Mouse (Mus musculus) CD4-positive, CD25-positive, alpha-beta regulatory T cell, adult 4 months (primary cell): ENCODE results near the gene Psmc3. TPM values are rescaled to one million over a fixed set of nuclear protein-coding genes. Genes with fewer than 3 reads are reported as not detected.
"Not testable (repeated sequence)": the region's sequence is repeated elsewhere in the genome, so short reads cannot be mapped to it uniquely, and the experiment has no call there.

Experiments
- ATAC-seq: one replicate; pipeline ENCODE4 v1.8.0; 2017
- polyA plus RNA-seq, 2 experiments: library from polyadenylated mRNA; unstranded; fragments of 100-300 nt; shearing (Covaris generic); gene quantifications; one replicate each; pipeline ENCODE4 v1.2.1; 2017

Gene Psmc3
- polyA plus RNA-seq, 2 experiments from 2014 or later, result 198 to 201 TPM

- ATAC-seq, result no peak
Observed at GRCm38 (mm10) chr2:91081775-91082695, 28.2 kb downstream of the Psmc3 start, which contains the start of gene Spi1. Spi1 (plus strand) TSS chr2:91082390.

DNA sequence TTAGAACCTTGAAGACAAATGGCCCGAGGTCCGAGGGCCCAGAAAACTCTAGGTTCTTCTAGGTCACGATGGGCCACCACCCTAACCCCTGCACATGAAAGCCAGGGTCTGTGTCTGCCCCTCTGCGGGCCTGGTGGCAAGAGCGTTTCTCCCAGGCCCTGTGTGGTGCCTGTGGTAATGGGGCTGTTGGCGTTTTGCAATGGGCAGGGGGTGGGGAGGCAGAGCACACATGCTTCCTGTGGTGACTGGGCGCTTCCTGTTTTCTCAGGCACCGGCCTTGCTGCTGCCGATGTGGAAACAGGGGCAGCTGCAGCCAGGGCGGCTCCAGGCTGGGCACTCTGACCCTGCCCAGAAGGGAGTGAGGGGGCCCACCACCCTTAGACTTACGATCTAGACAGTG is 29.0 kb downstream of the Psmc3 start:
- ATAC-seq, result peak; percentile 81

GRCm38 (mm10) chr2:91083366-91083940 is 29.6 kb downstream of the Psmc3 start:
- ATAC-seq, result peak; percentile 9

DNA sequence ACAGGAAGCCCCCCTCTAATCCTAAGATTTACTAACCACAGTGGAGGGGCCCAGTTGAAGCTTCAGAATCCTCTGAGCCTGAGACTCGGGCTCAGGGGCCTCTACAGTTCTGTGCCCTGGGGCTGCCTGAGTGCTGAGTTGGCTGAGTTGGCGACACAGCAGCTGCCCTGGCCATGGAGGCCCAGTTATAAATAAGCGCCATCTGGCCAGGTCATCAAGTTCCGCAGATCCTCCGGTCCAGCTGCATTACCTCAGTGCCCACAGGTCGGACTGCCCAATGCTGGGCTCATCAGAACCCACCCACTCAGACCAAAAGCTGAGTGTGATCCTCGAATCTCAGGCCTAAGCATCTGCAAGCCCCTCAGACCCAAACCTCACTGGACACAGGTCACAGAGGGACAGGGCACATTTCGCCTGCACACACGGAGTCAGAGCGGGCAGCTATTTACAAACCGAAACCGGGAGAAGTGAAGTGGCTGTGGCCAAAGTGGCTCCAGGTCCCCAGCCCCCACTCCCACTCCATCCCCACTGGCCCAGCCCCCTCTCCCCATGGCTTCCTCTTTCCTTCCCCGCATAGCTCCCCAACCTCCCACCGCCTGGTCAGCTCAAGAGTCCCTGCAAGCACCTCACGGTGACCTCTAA is 30.5 kb downstream of the Psmc3 start:
- no peak for ATAC-seq

DNA sequence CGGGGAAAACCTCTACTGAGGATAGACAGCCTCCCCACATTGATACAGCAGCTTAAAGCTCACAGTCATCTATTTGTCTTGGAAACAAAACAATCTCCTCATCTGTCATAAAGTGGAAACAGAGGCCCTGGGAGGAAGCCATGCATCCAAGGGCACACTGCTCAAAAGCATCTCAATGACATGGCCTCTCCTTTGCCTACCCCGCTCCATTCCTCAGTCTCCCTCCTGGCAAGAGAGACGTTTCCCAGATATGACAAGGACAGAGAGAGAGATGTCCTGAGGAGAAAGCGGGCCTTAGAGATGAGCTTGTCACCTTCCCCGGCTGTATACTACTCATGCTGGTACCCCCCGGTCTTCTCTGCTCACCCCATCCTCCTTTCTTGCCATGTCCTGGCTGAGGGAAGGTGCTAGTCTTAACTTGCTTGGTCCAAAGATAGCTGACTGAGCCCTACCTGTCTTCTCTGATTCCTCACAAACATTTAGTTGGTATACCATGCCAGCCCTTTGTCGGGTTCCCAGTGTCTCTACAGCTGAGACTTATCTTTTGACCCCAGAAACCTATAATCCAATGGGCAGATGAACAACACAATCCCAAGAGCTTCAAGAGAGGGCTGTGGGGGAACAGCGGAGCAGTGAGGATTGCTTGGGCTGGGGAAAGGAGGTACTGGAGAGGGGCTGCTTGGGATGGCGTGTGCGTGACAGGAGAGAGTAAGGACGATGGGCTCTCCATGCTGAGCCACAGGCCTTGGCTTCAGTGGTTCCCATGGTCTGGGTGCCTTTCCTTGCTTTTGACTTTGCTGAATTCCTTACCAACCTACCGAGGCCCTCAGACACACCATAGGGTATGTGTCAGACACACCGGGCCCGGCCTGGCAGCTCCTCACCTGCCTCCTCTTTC is 31.9 kb downstream of the Psmc3 start:
- ATAC-seq, result no peak

GRCm38 (mm10) chr2:91086392-91087237 is 32.8 kb downstream of the Psmc3 start:
- ATAC-seq, result no peak

DNA sequence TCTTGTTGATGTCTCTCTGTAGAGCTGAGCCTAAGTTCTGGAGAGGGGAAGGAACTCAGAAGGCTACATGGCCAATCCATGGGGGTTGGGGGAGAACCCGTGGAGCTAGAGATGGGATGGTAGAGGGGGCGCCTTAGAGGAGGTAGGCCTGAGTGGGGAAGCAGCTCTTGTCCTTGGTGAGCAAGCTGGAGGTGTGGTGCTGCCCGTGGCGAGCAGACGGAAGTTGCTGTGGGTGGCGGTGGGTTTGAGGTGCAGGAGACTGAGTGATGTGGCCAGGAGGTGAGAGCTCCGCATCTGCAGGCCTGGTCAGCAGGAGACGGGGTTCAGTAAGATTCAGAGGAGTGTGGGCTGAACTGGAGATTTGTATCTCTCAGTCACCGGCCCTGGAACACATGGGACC is 33.6 kb downstream of the Psmc3 start:
- no peak for ATAC-seq

DNA sequence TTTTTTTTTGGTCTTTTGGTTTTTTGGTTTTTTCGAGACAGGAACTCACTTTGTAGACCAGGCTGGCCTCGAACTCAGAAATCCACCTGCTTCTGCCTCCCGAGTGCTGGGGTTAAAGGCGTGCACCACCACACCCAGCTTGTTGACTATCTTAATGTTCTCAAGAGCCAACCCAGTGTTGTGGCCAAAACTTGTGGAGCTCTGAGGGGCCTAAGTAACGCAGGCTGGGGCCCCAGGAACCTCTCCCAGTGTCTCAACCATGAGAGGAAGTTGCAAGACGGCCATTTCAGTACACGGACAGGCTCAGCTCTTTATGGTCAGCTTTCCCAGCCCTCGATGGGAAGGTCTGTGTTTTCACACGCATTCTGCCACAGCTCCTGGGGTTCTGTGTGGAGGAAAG is 35.2 kb downstream of the Psmc3 start:
- no peak for ATAC-seq

DNA sequence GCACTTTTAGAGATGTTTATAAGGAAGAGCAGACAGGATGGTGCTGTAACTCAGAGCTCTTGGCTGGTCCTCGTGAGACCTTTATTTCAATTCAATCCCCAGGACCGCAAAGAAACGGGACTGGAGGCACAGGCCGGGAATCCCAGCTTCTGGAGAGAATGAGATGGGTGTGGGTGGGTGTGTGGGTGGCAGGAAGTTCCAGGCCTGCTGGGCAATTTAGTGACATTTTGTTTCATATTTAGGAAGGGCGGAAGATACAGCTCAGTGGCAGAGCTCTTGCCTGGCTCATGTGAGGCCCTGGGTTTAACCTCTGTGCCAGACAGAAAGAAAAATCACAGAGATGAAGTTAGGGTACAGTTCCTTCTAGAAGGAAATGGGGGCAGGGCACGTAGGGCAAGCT is 36.4 kb downstream of the Psmc3 start:
- ATAC-seq, result no peak

GRCm38 (mm10) chr2:91090827-91091226 is 37.0 kb downstream of the Psmc3 start:
- no peak for ATAC-seq

DNA sequence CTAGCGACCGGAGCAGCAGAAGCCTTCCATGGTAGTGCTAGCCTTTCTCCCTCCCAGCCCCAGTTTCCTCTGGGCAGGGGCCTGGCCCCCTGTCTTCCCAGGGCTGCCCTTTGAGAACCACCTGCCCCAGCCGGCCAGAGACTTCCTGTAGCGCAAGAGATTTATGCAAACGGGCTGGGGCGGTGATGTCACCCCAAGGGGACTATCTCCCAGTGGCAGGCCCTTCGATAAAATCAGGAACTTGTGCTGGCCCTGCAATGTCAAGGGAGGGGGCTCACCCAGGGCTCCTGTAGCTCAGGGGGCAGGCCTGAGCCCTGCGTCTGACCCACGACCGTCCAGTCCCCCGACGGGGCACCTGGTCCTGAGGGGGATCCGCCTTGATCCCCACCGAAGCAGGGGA is 42.7 kb downstream of the Psmc3 start:
- ATAC-seq, result no peak

- no peak for ATAC-seq
Observed at GRCm38 (mm10) chr2:91097015-91097414, 43.2 kb downstream of the Psmc3 start.

DNA sequence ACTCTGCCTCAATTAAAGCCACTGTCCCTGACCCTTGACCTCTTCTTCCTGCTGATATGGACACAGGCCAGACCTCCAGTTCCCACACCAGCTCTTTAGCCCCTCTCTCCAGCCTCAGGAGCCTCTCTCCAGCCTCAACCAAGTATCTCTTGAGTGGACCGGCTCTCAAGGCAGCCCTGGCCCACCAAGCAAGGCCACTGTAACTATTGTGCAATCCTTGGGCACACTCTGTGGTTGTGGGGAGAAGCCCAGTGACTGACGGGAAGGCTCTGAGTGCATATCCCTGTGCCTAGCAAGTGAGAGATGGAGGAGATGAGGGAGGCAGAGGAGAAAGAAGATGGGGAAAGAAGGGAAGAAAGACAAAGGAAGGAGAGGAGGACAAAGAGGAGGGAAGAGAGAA is 44.3 kb downstream of the Psmc3 start:
- ATAC-seq, result no peak

- ATAC-seq, result peak; percentile 97
Observed at GRCm38 (mm10) chr2:91101124-91101740, 47.4 kb downstream of the Psmc3 start.

GRCm38 (mm10) chr2:91108156-91108555 is 54.3 kb downstream of the Psmc3 start:
- no peak for ATAC-seq

GRCm38 (mm10) chr2:91109241-91109640 is 55.4 kb downstream of the Psmc3 start:
- no peak for ATAC-seq

DNA sequence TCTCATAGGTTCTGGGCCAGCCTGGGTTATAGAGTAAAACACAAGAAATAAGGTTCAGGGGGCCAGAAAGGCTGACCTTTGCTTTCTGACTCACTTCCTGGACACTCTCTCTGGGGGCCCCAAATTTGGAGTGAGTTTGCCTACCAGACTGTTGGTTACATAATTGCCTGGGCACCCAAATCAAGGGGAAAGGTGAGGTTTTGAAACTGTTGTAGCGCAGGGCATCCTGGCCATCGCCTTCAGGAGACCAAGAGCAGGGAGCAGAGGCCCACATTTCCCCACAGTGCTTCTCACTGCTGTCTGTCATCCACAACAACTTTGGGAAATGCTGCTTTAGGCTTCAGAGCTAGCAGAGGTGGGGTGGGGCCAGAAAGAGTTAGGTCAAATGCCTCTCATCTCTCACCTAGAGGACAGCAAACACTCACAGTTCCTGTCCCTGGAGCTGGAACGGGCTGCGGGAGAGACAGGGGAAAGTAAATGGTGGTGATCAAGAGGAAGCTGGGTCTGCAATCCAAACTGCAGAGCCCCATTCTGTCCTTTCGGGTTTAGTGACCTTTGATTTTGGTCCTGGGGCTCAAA is 56.1 kb downstream of the Psmc3 start:
- ATAC-seq, result no peak

DNA sequence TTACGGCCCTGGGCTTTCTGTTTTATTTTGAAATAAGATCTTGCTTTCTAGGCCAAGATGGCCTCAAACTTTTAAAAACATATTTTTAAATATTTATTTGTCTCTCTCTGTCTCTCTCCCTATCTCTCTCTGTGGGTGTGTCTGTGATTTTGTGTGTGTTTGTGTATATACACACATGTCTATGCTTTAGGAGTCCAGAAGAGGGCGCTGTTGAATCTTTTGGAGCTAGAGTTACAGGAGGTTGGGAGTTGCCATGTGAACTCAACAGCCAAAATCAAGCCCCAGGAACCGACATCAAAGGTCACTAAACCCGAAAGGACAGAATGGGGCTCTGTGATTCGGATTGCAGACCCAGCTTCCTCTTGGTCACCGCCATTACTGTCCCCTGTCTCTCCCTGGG is 56.6 kb downstream of the Psmc3 start:
- no peak for ATAC-seq

DNA sequence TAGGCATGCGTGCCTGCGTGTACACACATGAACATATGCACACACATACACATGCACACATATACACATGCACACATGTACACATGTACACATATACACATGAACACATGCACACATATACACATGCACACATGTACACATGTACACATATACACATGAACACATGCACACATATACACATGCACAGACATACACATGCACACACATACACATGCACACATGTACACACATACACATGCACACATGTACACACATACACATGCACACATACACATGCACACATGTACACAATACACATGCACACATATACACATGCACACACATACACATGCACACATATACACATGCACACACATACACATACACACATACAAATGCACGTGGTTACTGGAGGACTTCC is 58.0 kb downstream of the Psmc3 start:
- ATAC-seq, result not testable (repeated sequence)

- ATAC-seq, result no peak
Observed at GRCm38 (mm10) chr2:91112491-91112890, 58.7 kb downstream of the Psmc3 start.

GRCm38 (mm10) chr2:91113334-91113733 is 59.5 kb downstream of the Psmc3 start:
- no peak for ATAC-seq
